Mouse (Mus musculus) small intestine, adult 2 months (tissue): ENCODE results near the gene Smad1. TPM values are rescaled to one million over a fixed set of nuclear protein-coding genes. Genes with fewer than 3 reads are reported as not detected.

Experiments used
- H3K27ac ChIP-seq: fragments of 200-500 bp; 2 replicates; pipeline ENCODE4 v1.5.1; 2012; ENCODE audit warnings: low read depth, low read length, control low read depth, inconsistent platforms; ENCODE audit not compliant: insufficient read depth
- H3K27me3 ChIP-seq: fragments of 200-500 bp; 2 replicates; pipeline ENCODE4 v1.6.1; 2012; ENCODE audit warnings: mild to moderate bottlenecking, moderate library complexity, low read length, inconsistent platforms; ENCODE audit not compliant: control insufficient read depth, insufficient read depth
- H3K36me3 ChIP-seq: fragments of 200-500 bp; 2 replicates; pipeline ENCODE4 v1.6.1; 2012; ENCODE audit warnings: mild to moderate bottlenecking, low read length, control low read depth, inconsistent platforms; ENCODE audit not compliant: control insufficient read depth, insufficient read depth
- H3K4me1 ChIP-seq: fragments of 200-500 bp; 2 replicates; pipeline ENCODE4 v1.6.1; 2012; ENCODE audit warnings: low read length, inconsistent platforms, mixed read lengths; ENCODE audit not compliant: control insufficient read depth, insufficient read depth, insufficient read length
- H3K4me3 ChIP-seq: fragments of 200-500 bp; 2 replicates; pipeline ENCODE4 v1.5.1; 2012; ENCODE audit warnings: low read depth, mild to moderate bottlenecking, control low read depth, inconsistent platforms, low read length, moderate library complexity
- CTCF ChIP-seq: fragments of 200-500 bp; IDR thresholded peaks from 2 replicates; pipeline ENCODE4 v1.5.1; 2012; ENCODE audit warnings: low read depth, mild to moderate bottlenecking, control low read depth, inconsistent platforms, low read length, moderate library complexity, mixed read lengths; ENCODE audit not compliant: insufficient replicate concordance, insufficient read length; ENCODE audit errors: extremely low read depth
- POLR2A ChIP-seq: fragments of 200-500 bp; IDR thresholded peaks from 2 replicates; pipeline ENCODE4 v1.6.1; 2012; ENCODE audit warnings: low read depth, mild to moderate bottlenecking, control low read depth, inconsistent platforms, low read length, moderate library complexity
- WGBS: fragments of 180-500 bp; shearing (Covaris S2); methylation state at CpG from one replicate; pipeline ENCODE4 v1.1.7; 2018; 5-methylcytosine and 5-hydroxymethylcytosine counted together
- polyA plus RNA-seq: library from polyadenylated mRNA; depleted of rRNA; stranded (reverse); fragments of >200 nt; gene quantifications from 2 replicates; pipeline ENCODE4 v1.2.3, GENCODE M21; 2012

Gene Smad1
- polyA plus RNA-seq, 1 experiment, result 54.1 TPM

DNA sequence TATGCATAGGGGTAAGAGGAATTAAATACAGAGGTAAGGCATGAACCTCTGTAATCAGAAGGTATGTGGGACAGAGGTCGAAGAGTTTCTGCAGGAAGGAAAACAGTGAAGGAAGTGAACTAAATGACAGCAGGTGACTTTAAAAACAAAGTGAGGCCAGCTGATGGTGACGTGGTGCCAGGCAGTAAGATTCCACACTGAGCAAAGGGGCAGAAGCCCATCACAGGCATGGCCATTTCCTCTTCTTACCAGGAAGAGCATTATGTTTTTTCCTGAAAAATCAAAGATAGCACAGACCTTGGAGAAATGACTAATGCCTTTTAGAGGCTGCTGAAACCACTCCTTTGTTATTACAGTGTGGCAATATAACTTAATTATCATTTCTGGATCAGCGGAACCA, 97.8 kb downstream of the Smad1 start:
- WGBS, result 23% methylated on average over 3 of the region's 3 CpGs
- H3K36me3 ChIP-seq, result no peaks in the 10 kb centered on the region

DNA sequence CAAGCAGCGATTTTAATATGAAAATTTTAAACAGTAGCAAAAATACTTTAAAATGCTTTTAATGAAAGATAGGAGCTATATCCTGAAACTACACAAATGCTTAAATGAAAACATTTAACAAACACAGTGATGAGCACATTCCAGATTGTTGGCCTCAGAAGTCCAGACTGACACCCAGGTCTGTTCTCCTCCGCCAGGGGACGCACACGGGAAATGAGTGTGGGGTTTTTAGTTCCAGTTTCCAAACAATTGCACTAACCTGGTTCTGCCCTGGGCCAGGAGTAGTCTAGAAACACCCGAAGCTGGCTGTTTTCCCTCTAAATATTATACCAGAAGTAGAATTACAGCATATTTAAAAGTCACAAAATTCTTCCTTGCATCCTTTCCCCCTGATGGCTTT, 99.6 kb downstream of the Smad1 start:
- Histone ChIP-seq H3K36me3 (no peaks in the 10 kb centered on the region), H3K4me3 (no peak overlapping the region), H3K27me3 (no peaks in the 10 kb centered on the region), H3K4me1 (peaks cover 8% of the 10 kb centered on the region; the same call in 1 of the 2 replicates), H3K27ac (no peak overlapping the region)
- WGBS, result 83% methylated on average over 5 of the region's 5 CpGs
- no peak; the same call in 1 of the 2 replicates for TF ChIP-seq CTCF
- no peak for TF ChIP-seq POLR2A

More for the DNA sequence above, 97.8 kb downstream of the Smad1 start:
- H3K27ac ChIP-seq, result peak overlapping the region; percentile 75
- H3K27me3 ChIP-seq, result no peaks in the 10 kb centered on the region
- no peak overlapping the region for H3K4me3 ChIP-seq
- TF ChIP-seq POLR2A (no peak), CTCF (no peak)
- peaks cover 8% of the 10 kb centered on the region; the same call in 1 of the 2 replicates for H3K4me1 ChIP-seq

DNA sequence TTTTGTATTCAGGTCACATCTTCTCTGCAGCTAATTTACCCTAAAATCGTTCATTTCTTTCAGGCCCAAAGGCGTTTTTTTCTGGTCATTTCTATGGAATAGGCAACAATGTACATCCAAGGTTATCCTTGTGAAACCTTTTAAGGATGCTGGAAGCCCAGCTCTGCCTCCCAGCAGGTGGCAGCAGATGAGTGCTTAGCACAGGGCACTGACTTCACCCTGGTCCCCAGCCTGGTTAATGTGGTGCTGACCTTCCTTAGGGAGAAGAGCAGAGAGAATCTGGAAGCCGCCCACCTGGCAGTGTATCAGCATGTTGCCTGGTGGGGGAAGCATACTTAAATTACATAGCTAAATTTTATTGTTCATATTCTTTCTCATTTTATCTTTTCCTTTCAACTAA, 101.6 kb downstream of the Smad1 start:
- peaks cover 8% of the 10 kb centered on the region; the same call in 1 of the 2 replicates for H3K4me1 ChIP-seq
- no peak overlapping the region for H3K27ac ChIP-seq
- TF ChIP-seq POLR2A, result no peak
- TF ChIP-seq CTCF, result peak; percentile 90
- WGBS, result 30% methylated on average over 3 of the region's 3 CpGs
- H3K4me3 ChIP-seq, result no peak overlapping the region
- H3K36me3 ChIP-seq, result no peaks in the 10 kb centered on the region
- no peaks in the 10 kb centered on the region for H3K27me3 ChIP-seq

DNA sequence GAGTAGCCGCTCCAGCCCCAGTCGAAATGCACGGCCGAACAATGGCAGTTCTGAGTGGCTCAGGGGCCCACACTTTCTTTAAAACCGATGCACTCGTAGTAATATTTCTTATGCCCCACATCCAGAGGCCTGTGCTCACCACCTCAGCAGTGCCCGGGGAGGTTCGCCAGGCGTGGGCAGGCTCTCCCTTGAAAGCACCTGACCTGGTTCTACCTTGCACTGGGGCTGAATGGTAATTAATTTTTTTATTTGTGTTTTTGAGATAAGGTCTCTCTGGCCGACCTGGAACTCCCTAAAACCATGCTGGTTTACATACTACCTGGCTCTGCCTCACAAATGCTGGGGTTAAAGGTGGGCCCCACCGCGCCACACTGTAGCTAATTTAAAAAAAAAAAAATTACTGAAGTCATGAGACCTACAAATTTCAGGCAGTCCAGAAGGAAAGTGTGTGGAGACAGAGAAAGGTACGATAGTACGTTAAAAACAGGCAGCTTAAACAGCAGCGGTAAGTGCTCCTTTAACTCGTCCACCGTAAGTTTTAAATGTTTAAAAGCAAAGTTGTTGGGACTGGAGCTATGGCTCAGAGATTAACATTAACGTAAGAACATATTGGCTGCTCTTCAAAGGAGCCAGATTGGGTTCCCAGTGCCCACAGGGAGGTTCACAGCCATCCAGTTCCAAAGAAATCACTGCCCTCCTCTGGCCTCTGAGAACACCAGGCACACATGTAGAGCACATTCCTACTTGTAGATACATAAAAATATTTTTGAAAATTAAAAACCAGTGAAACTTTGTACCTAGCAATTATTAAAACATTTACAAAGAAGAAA, 103.8 kb downstream of the Smad1 start:
- WGBS, result 4% methylated on average over 18 of the region's 18 CpGs
- TF ChIP-seq POLR2A (no peak), CTCF (no peak)

DNA sequence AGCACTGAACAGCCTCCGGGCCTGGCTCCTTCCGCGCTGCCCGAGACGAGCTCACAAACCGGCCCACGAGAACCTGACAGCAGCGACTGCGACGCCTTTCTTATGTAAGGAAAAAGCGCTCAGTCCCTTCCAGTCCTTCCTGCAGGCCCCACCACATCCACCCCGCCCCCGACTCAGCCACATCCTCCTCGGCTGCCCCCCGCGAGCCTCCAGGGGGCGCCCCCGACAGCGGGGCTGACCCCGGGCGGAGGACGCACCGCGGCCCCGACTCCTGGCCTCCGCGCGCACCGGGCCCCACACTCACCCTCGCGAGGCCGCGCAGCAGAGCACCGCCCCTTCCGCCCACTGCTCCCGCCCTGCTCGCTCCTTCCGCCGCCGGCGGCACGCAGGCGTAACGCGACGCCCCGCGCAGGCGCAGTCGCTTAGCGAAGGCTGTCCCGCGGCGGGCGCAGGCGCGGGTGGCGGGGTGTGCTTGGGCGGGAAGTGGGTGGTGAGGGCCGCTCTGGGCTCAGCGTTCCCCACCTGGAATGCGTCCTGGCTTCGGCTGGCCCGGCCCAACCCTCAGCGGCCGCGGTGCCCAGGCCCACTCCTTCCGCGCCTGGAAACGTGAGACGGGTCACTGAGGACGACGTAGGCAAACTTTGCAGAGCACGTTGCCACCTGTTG, 104.6 kb downstream of the Smad1 start, which contains the start of gene Mmaa:
Mmaa (minus strand) TSS at position 328 of the 666 bp plus-strand sequence.
- TF ChIP-seq CTCF (peak; percentile 37; the same call in 1 of the 2 replicates), POLR2A (peak; percentile 63; the same call in 1 of the 2 replicates)
- H3K27me3 ChIP-seq, result no peaks in the 10 kb centered on the region
- H3K27ac ChIP-seq, result peak within 1 kb of the TSS; percentile 96
- H3K36me3 ChIP-seq, result no peaks in the 10 kb centered on the region
- 1% methylated on average over 71 of the region's 74 CpGs for WGBS
- H3K4me1 ChIP-seq, result no peaks in the 10 kb centered on the region
- peak within 1 kb of the TSS; percentile 65 for H3K4me3 ChIP-seq

More for the DNA sequence above, 103.8 kb downstream of the Smad1 start:
- H3K27me3 ChIP-seq, result no peaks in the 10 kb centered on the region
- H3K36me3 ChIP-seq, result no peaks in the 10 kb centered on the region
- H3K4me3 ChIP-seq, result peak overlapping the region; percentile 65
- H3K27ac ChIP-seq, result peak overlapping the region; percentile 75
- H3K4me1 ChIP-seq, result no peaks in the 10 kb centered on the region

DNA sequence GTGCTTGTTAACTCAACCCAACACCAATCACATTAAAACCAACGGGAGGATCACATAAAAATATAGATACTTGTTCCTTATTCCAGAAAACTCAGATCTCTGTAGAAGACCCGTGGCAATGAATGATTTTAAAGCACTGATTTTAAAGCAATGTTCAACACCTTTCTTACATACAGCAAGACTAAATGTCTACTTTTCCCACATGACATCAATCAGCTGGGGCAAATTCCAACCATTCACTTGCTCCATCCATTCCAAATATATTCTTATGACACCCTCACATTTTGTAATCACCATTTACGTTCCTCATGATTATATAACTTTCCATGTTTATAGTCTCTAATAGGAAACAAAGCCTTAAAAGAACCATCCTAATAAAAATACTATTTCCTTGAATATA, 105.5 kb downstream of the Smad1 start:
- no peak for TF ChIP-seq POLR2A
- TF ChIP-seq CTCF, result no peak
- H3K4me3 ChIP-seq, result no peak overlapping the region
- 16% methylated on average over 3 of the region's 3 CpGs for WGBS
- peaks cover 4% of the 10 kb centered on the region; the same call in 1 of the 2 replicates for H3K4me1 ChIP-seq
- H3K36me3 ChIP-seq, result no peaks in the 10 kb centered on the region
- no peaks in the 10 kb centered on the region for H3K27me3 ChIP-seq
- H3K27ac ChIP-seq, result no peak overlapping the region
